Mouse (Mus musculus) liver, adult (tissue): ENCODE data around the gene Syt13.

Source experiments
- GATA4 ChIP-seq: IDR thresholded peaks from 2 replicates; pipeline ENCODE4 v1.6.1; 2014; ENCODE audit warnings: mild to moderate bottlenecking, low read length; ENCODE audit not compliant: insufficient replicate concordance

Syt13 gene

DNA sequence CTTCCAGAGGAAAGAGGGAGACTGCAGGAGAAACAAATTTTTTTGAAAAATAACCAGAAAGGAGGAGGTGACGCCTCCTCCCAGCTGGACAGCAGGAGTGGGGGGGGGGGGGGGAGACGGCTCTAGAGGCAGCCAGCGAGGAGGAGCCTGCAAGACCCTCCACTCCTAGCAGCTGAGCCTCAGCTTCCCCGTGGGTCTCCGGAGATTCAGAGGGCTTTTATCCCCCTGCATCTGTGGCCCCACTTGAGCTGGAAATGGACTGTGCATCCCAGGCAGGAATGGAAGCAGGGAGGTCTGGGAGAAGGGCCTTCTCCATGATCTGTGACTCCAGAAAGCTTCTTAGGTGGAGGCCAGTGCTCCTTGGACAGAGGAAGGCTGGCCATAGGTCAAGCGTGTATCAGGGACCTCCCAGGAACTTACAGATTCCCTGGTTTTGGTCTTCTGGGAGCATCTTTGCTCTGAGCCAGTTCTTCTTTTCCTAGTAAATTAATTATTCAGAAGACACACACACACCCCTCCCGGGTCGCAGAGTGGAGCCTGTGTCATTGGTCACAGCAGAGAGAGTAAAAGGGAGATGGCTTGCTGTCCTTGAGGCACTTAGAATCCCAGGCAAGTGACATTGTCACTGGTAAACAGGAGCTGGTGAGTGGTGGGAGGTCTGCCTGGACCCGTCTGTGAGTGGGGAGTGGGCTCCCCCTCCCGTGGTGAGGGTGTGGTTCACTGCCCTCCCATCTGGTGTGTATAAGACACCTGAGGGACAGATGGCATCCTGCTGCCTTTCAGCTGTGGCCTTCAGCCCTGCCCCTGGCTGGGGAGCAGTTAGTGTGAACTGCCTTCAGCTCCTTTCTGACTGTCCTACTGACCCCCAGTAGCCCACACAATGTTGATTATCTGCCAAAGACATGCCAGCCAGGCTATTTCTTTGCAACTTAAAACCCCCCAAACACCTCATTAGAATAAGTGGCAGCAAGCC, 1.0 kb downstream of the Syt13 start:
- no peak for TF ChIP-seq GATA4

DNA sequence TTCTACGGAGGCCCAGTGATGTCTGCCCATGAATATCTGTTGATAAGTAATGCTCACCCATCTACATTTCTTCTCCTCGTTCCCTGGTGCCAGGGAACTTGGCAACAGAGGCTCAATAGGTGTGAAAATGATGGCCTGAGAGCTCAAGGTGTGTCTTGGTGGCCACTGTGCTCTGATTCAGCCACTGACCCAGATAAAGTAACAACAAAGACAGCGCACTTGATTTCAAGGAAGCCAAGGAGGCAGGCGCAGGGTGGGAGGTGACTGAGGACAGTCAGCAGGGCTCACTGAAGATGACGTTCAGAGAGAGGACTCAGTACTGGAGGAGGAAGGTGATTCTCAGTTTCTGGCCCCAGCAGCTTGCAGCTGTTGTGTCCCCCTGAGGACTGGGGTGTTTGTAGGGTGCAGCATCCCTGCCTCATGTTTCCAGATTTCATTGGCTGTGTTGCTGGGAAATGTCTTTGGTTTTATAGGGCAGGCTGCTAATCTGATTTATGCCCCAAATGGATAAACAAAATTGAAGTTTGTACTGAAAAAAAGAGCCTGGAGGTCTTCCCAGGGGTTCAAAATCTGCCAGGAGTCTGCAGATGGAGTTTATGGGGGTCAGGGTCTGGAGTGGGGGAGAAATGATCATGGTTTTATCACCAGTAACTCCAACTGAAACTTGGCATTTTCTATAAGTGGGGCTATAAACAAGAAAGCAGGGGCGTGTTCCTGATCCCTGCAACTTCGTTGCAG, 2.7 kb downstream of the Syt13 start:
- no peak for TF ChIP-seq GATA4

- no peak for TF ChIP-seq GATA4
Observed at GRCm38 (mm10) chr2:92920709-92921108, 5.8 kb downstream of the Syt13 start.

DNA sequence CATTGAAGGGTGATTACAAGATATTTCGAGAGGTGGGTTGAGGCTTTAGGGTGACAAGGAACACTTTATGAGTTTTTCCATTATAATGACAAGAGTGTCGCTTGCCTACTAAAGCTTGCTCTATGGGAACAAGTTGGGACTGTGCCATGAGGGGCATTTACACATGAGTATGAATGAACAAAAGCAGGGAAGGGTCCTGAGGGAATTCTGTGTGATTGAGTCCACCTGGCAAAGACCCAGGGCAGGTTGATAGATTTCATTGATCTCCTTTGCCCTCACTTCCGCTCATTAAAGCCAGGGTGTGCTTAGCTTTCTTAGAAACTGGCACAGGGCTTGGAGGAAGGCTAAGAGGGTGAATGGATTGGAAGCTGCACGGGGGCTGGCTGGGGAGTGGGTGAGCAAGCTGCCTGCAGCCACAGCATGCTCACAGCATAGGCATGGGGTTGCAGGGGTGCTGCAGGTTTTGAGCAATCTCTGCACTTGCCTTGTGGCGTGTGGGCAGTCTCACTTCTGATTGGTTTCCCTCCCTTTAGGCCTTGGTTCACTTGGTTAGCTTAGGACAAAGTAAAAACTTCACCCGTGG, 9.9 kb downstream of the Syt13 start:
- no peak for TF ChIP-seq GATA4

DNA sequence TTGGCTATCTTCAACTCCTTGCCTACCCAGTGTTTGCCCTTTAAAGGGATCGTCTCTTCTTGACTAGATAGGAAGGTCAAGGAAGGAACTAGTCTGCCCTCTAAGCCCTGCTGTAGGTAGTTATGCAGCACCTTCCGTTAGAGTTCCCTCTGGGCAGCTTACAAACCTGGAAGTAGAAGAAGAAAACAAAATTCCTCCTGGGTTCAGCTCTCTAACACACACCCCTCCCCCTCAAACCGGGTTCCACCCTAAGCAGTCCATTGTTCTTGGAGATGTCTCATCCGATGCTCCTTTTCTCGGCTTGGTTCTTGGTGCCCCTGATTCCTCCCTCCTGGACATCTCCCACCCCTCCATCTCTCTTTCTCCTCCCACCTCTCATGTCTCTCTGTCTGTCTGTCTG, 14.8 kb downstream of the Syt13 start:
- TF ChIP-seq GATA4: no peak

DNA sequence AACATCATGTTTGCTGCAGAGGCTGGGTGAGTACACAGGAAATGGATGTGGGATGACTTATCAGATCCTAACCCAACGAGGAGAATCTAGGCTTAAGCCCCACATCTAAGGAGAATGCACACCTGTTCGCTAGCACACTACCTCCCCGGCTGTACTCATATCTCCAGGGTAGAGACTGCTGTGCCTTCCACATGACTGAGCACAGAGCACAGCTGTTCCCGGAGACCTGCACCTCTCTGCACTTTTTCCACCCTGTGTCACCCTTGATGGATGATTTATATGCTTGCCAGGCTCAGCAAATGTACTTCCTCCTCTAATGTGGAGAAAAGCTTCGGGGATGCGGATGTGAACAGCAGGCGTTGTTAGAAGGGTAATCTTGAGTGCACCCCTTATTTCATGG, 16.2 kb downstream of the Syt13 start:
- TF ChIP-seq GATA4: no peak

DNA sequence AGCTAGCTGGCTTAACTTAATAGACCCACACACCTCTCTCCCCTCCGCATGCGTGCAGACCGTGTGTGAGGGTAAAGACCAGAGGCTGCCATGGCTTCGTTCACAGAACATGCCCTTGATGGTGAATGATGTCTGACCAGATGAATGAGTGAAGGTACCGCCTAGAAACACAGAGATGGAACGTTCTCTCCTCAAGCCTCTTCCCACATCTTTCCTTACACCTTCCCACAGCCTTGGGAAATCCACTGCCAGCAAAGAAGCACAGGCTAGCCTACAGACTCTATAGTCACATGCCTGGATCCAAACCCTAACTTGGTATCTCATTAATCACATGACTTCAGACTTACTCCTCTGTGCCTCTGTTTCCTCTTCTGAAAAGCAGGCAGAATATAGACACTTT, 18.5 kb downstream of the Syt13 start:
- no peak for TF ChIP-seq GATA4

GRCm38 (mm10) chr2:92934312-92934982, 19.5 kb downstream of the Syt13 start:
- no peak for TF ChIP-seq GATA4

DNA sequence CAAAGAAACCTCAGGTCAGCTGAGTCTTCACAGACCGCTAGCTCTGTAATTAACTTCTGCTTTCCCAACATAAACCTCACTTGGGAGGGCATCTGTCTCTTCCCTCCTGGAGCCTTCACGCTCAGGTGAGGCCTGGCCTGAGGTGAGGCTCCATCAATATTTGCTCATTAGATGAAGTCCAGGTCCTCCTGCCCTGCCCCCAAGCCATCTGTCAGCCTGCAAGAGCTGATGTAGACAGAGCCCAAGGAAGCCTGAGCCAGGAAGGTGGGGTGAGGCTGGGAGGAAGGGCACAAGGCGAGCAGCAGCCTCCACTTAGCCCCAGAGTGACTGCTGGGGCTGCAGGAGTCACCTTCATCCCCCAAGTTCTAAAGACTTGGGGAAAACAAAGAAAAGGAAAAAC, 20.6 kb downstream of the Syt13 start:
- TF ChIP-seq GATA4: no peak

DNA sequence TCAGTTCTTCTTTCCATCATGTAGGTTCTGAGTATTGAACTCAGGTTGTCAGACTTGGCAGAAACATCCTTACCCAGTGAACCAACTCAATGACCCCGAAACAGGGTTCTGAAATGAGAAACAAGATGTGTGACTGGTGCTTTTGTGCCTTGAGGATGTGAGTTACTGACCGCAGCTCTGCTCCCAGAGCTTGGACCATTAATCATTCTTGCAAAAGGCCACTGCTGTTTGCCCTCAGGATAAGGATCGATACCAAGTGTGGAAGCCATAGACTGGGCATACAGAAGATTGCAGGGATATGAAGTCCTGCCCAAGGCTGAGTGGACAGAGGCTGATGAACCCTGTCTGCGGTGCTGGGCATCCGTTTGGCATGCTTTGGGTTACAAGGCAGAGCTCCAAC, 23.2 kb downstream of the Syt13 start:
- TF ChIP-seq GATA4: no peak

DNA sequence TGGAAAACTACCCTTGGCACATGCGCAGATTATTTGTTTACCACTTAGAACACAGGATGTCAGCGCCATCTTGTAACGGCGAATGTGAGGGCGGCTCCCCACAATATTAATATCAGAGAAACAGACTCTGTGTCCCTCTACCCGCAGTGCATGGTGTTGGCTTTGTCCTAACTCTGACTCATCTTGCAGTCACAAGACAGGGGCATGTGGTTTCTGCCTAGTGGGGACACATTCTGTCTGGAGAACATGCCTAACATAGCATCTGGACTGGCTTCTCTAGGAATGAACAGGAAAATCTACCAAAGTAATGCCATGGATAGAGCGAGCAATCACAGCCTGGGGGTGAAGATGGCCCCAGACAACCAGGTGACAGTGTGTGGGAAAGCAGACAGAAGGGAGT, 23.9 kb downstream of the Syt13 start:
- no peak for TF ChIP-seq GATA4

DNA sequence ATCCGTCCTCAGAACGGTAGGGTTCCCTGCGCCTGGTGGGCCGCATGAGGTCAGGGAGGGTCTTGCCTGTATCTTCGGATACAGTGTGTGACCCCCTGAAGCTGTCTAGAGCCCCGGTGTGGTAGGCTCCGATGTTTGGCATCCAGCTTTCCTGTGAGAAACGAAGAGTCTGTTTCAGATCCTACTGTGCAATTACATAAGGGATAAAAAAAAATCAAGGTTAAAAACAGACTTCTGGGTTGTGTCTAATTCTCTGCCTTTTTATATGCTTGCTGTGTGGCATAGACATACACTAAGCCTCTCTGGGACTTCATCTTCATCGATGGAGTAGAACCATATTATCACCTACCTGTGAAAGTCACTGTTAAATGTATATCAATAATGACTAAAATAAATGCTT, 26.1 kb downstream of the Syt13 start:
- no peak for TF ChIP-seq GATA4

GRCm38 (mm10) chr2:92941463-92941862, 26.6 kb downstream of the Syt13 start:
- no peak for TF ChIP-seq GATA4

GRCm38 (mm10) chr2:92943406-92943805, 28.5 kb downstream of the Syt13 start:
- no peak for TF ChIP-seq GATA4

DNA sequence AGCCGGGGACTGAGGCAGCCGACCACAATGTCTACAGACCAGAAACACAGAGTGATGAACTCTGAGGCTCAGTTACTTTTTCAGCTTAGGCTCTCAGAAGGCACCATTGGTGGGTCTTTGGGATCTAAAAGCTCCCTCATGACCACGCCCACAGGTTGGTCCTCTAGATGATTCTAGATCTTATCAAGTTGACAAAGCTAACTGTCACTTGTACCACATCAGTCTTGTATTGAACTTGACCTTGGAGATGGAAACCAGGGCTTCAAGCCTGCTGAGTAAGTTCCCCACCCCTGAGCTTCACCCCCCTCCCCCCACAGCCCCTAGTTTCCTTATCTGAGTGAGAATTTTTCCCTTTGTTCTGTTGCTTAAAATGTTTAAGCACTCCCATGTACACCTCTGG, 29.5 kb downstream of the Syt13 start:
- TF ChIP-seq GATA4: no peak
